Mouse (Mus musculus) midbrain, embryonic 11.5 days (tissue): ENCODE results near the gene Fus. TPM values are rescaled to one million over a fixed set of nuclear protein-coding genes. Genes with fewer than 3 reads are reported as not detected.

Experiments used
- ATAC-seq: fragments of 200-750 bp; cut with Nextera tagmentation; 2 replicates; pipeline ENCODE4 v1.8.0; 2017; ENCODE audit warnings: moderate TSS enrichment, moderate library complexity; ENCODE audit not compliant: low FRiP score
- DNase-seq: peaks from one replicate; pipeline ENCODE4 v3.0.0; 2015; ENCODE audit warnings: low spot score; ENCODE audit errors: missing footprints
- H3K27ac ChIP-seq: fragments of 300-500 bp; sonication (generic); 2 replicates; pipeline ENCODE4 v1.5.1; 2014; ENCODE audit warnings: low read depth, low read length
- H3K27me3 ChIP-seq: fragments of 300-500 bp; sonication (generic); 2 replicates; pipeline ENCODE4 v1.6.1; 2014; ENCODE audit warnings: mild to moderate bottlenecking, low read length, moderate library complexity, mixed read lengths; ENCODE audit not compliant: control insufficient read depth, insufficient read depth
- H3K36me3 ChIP-seq: fragments of 300-500 bp; sonication (generic); 2 replicates; pipeline ENCODE4 v1.6.1; 2014; ENCODE audit warnings: mild to moderate bottlenecking, low read length, moderate library complexity, mixed read lengths; ENCODE audit not compliant: control insufficient read depth, insufficient read depth
- H3K4me1 ChIP-seq: fragments of 300-500 bp; sonication (generic); 2 replicates; pipeline ENCODE4 v1.6.1; 2014; ENCODE audit warnings: low read length; ENCODE audit not compliant: control insufficient read depth, insufficient read depth
- H3K4me2 ChIP-seq: fragments of 300-500 bp; sonication (generic); 2 replicates; pipeline ENCODE4 v1.6.1; 2014; ENCODE audit warnings: mild to moderate bottlenecking, moderate library complexity
- H3K4me3 ChIP-seq: fragments of 300-500 bp; sonication (generic); 2 replicates; pipeline ENCODE4 v1.5.1; 2014; ENCODE audit warnings: low read depth, low read length
- H3K9ac ChIP-seq: fragments of 300-500 bp; sonication (generic); 2 replicates; pipeline ENCODE4 v1.6.1; 2014; ENCODE audit warnings: low read length
- H3K9me3 ChIP-seq: fragments of 300-500 bp; sonication (generic); 2 replicates; pipeline ENCODE4 v1.6.1; 2016; ENCODE audit warnings: low read length; ENCODE audit not compliant: control insufficient read depth
- WGBS: fragments of 180-500 bp; shearing (Covaris S2); extraction: QIAGEN DNeasy Blood & Tissue Kit; methylation state at CpG from one replicate; pipeline ENCODE4 v1.1.7; 2014; 5-methylcytosine and 5-hydroxymethylcytosine counted together
- polyA plus RNA-seq: library from polyadenylated mRNA; unstranded; fragments of >200 nt; fragmentation: Nextera tagmentation; extraction: Ambion mirVana; gene quantifications from 2 replicates; pipeline ENCODE4 v1.2.1, GENCODE M21; 2014

The Fus gene
- polyA plus RNA-seq, 1 experiment from 2014 or later, result 51.6 TPM

GRCm38 (mm10) chr7:127926846-127927245 is 40.4 kb upstream of the Fus start:
- 93% methylated on average over 11 of the region's 11 CpGs for WGBS
- no peaks in the 10 kb centered on the region for H3K9me3 ChIP-seq
- ATAC-seq, result no peak

GRCm38 (mm10) chr7:127927726-127928125 is 39.5 kb upstream of the Fus start:
- no peak overlapping the region for H3K9ac ChIP-seq
- WGBS, result 82% methylated on average over 11 of the region's 11 CpGs

More at GRCm38 (mm10) chr7:127926846-127927245, 40.4 kb upstream of the Fus start:
- no peak overlapping the region for H3K4me3 ChIP-seq
- peaks cover 3% of the 10 kb centered on the region; the same call in 1 of the 2 replicates for H3K4me1 ChIP-seq
- H3K9ac ChIP-seq, result no peak overlapping the region
- no peak overlapping the region for H3K4me2 ChIP-seq
- peaks cover 3% of the 10 kb centered on the region; the same call in 1 of the 2 replicates for H3K36me3 ChIP-seq
- DNase-seq, result peak; percentile 39
- peaks cover 11% of the 10 kb centered on the region; the same call in 1 of the 2 replicates for H3K27me3 ChIP-seq
- no peak overlapping the region for H3K27ac ChIP-seq

GRCm38 (mm10) chr7:127928596-127928995 is 38.7 kb upstream of the Fus start:
- Histone ChIP-seq H3K4me1 (peaks cover 10% of the 10 kb centered on the region), H3K27ac (no peak overlapping the region), H3K4me3 (no peak overlapping the region), H3K36me3 (peaks cover 3% of the 10 kb centered on the region; the same call in 1 of the 2 replicates), H3K4me2 (no peak overlapping the region), H3K27me3 (peaks cover 11% of the 10 kb centered on the region; the same call in 1 of the 2 replicates), H3K9ac (no peak overlapping the region), H3K9me3 (no peaks in the 10 kb centered on the region)
- WGBS, result 50% methylated on average over 5 of the region's 5 CpGs
- ATAC-seq, result no peak
- DNase-seq, result peak; percentile 54

More at GRCm38 (mm10) chr7:127927726-127928125, 39.5 kb upstream of the Fus start:
- H3K4me2 ChIP-seq, result no peak overlapping the region
- ATAC-seq (no peak), DNase-seq (no peak)
- peaks cover 11% of the 10 kb centered on the region; the same call in 1 of the 2 replicates for H3K27me3 ChIP-seq
- H3K4me1 ChIP-seq, result peaks cover 9% of the 10 kb centered on the region
- no peak overlapping the region for H3K27ac ChIP-seq
- peaks cover 3% of the 10 kb centered on the region; the same call in 1 of the 2 replicates for H3K36me3 ChIP-seq
- no peak overlapping the region for H3K4me3 ChIP-seq
- H3K9me3 ChIP-seq, result no peaks in the 10 kb centered on the region

GRCm38 (mm10) chr7:127929923-127930322 is 37.3 kb upstream of the Fus start, which contains the start of gene Prss8:
Gene Prss8 (minus strand): TSS chr7:127930104.
- DNase-seq (no peak), ATAC-seq (no peak)
- Histone ChIP-seq H3K27ac (no peak within 1 kb of the TSS), H3K4me2 (peak within 1 kb of the TSS; percentile 17; the same call in 1 of the 2 replicates), H3K9me3 (no peaks in the 10 kb centered on the region), H3K4me1 (peaks cover 12% of the 10 kb centered on the region), H3K36me3 (peaks cover 3% of the 10 kb centered on the region; the same call in 1 of the 2 replicates), H3K9ac (no peak within 1 kb of the TSS), H3K27me3 (peaks cover 11% of the 10 kb centered on the region; the same call in 1 of the 2 replicates), H3K4me3 (no peak within 1 kb of the TSS)
- 16% methylated on average over 6 of the region's 6 CpGs for whole genome bisulfite sequencing

- Histone ChIP-seq H3K9ac (no peak overlapping the region), H3K4me1 (peaks cover 12% of the 10 kb centered on the region), H3K27me3 (peaks cover 11% of the 10 kb centered on the region; the same call in 1 of the 2 replicates), H3K27ac (no peak overlapping the region), H3K4me3 (no peak overlapping the region), H3K4me2 (no peak overlapping the region), H3K9me3 (no peaks in the 10 kb centered on the region), H3K36me3 (peaks cover 3% of the 10 kb centered on the region; the same call in 1 of the 2 replicates)
- WGBS, result 86% methylated on average over 5 of the region's 5 CpGs
- no peak for DNase-seq
- no peak for ATAC-seq
Measured at GRCm38 (mm10) chr7:127930636-127931035, 36.6 kb upstream of the Fus start.

- no peaks in the 10 kb centered on the region for H3K9me3 ChIP-seq
- H3K9ac ChIP-seq, result peak overlapping the region; percentile 17; the same call in 1 of the 2 replicates
- ATAC-seq (no peak), DNase-seq (peak; percentile 89)
- no peak overlapping the region for H3K4me3 ChIP-seq
- peaks cover 11% of the 10 kb centered on the region; the same call in 1 of the 2 replicates for H3K27me3 ChIP-seq
- no peak overlapping the region for H3K4me2 ChIP-seq
- WGBS, result 35% methylated on average over 13 of the region's 13 CpGs
- H3K4me1 ChIP-seq, result peaks cover 19% of the 10 kb centered on the region
- H3K27ac ChIP-seq, result no peak overlapping the region
- no peaks in the 10 kb centered on the region for H3K36me3 ChIP-seq
Measured at GRCm38 (mm10) chr7:127931351-127932135, 35.7 kb upstream of the Fus start.

- H3K4me1 ChIP-seq, result peaks cover 19% of the 10 kb centered on the region
- DNase-seq (peak; percentile 85), ATAC-seq (no peak)
- H3K27me3 ChIP-seq, result peaks cover 11% of the 10 kb centered on the region; the same call in 1 of the 2 replicates
- H3K4me3 ChIP-seq, result no peak overlapping the region
- no peak overlapping the region for H3K27ac ChIP-seq
- no peaks in the 10 kb centered on the region for H3K36me3 ChIP-seq
- no peak overlapping the region for H3K4me2 ChIP-seq
- H3K9ac ChIP-seq, result no peak overlapping the region
- WGBS, result 12% methylated on average over 13 of the region's 13 CpGs
- H3K9me3 ChIP-seq, result no peaks in the 10 kb centered on the region
Measured at GRCm38 (mm10) chr7:127932273-127933031, 34.8 kb upstream of the Fus start.

GRCm38 (mm10) chr7:127934075-127934474 is 33.2 kb upstream of the Fus start:
- H3K4me3 ChIP-seq, result no peak overlapping the region
- peaks cover 19% of the 10 kb centered on the region for H3K4me1 ChIP-seq
- no peak overlapping the region for H3K27ac ChIP-seq
- no peaks in the 10 kb centered on the region for H3K36me3 ChIP-seq
- H3K9me3 ChIP-seq, result no peaks in the 10 kb centered on the region
- WGBS, result 89% methylated on average over 5 of the region's 5 CpGs
- H3K4me2 ChIP-seq, result no peak overlapping the region
- DNase-seq, result no peak
- no peak for ATAC-seq
- no peak overlapping the region for H3K9ac ChIP-seq
- H3K27me3 ChIP-seq, result peaks cover 6% of the 10 kb centered on the region; the same call in 1 of the 2 replicates
